Mouse (Mus musculus): ENCODE results near the gene Stpg2. TPM values are rescaled to one million over a fixed set of nuclear protein-coding genes. Genes with fewer than 3 reads are reported as not detected.
"Not testable (repeated sequence)": the region's sequence is repeated elsewhere in the genome, so short reads cannot be mapped to it uniquely, and the experiment has no call there.

Gene Stpg2
- total and polyA plus RNA-seq, 2 experiments from 2014 or later, result 0.16 TPM; not detected in 1

- no peak overlapping the region for H3K27ac ChIP-seq (ENCODE audit: low read depth, low read length)
- no peak for ATAC-seq (ENCODE audit: low FRiP score)
Measured at GRCm38 (mm10) chr3:139226811-139227210, 21.3 kb downstream of the Stpg2 start.

DNA sequence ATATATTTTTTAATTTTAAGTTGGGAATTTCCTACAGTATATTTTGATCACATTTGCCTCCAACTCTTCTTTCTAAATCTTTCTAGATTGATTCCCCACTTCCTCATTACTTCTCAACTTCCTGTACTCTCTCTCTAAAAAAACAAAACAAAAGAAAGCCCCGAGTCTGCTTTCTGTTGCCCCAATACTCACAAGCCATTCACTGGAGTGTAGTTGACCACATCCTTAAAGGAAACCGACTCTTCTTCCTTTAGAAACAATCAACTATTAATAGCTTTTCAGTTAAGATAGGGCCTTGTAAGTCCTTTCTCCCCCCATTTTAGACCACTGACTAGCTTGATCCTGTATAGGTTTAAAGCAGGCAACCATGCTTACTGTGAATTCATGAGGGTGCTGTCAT is 39.7 kb downstream of the Stpg2 start:
- no peaks in the 10 kb centered on the region for H3K4me1 ChIP-seq (ENCODE audit: insufficient read depth, low read length)
- H3K36me3 ChIP-seq (ENCODE audit: insufficient read depth, low read length), result no peaks in the 10 kb centered on the region
- WGBS, result 88% methylated on average over 2 of the region's 2 CpGs
- H3K4me3 ChIP-seq (ENCODE audit: low read depth, low read length), result no peak overlapping the region
- TF ChIP-seq CTCF (IDR thresholded peaks at IDR 0.05), result no peak
- DNase-seq (ENCODE audit: low spot score) (no peak), ATAC-seq (ENCODE audit: low FRiP score) (no peak)
- no peaks in the 10 kb centered on the region for H3K27me3 ChIP-seq (ENCODE audit: insufficient read depth, low read length)
- H3K9me3 ChIP-seq (ENCODE audit: low read length), result no peaks in the 10 kb centered on the region
- no peak overlapping the region for H3K9ac ChIP-seq (replicated peaks; ENCODE audit: low read length, poor library complexity, severe bottlenecking)
- no peak overlapping the region for H3K27ac ChIP-seq (ENCODE audit: low read depth, low read length)
- H3K4me2 ChIP-seq (ENCODE audit: low read depth, low read length, poor library complexity, severe bottlenecking), result no peak overlapping the region

More at GRCm38 (mm10) chr3:139226811-139227210, 21.3 kb downstream of the Stpg2 start:
- Histone ChIP-seq H3K4me1 (ENCODE audit: insufficient read depth, low read length) (no peaks in the 10 kb centered on the region), H3K36me3 (ENCODE audit: insufficient read depth, low read length) (no peaks in the 10 kb centered on the region), H3K4me2 (ENCODE audit: low read depth, low read length, poor library complexity, severe bottlenecking) (no peak overlapping the region), H3K27me3 (ENCODE audit: insufficient read depth, low read length) (no peaks in the 10 kb centered on the region), H3K4me3 (ENCODE audit: low read depth, low read length) (no peak overlapping the region), H3K9me3 (ENCODE audit: low read length) (no peaks in the 10 kb centered on the region), H3K9ac (replicated peaks; ENCODE audit: low read length, poor library complexity, severe bottlenecking) (no peak overlapping the region)
- TF ChIP-seq CTCF (IDR thresholded peaks at IDR 0.05), result no peak
- 73% methylated on average over 4 of the region's 4 CpGs for WGBS
- DNase-seq (ENCODE audit: low spot score), result no peak

GRCm38 (mm10) chr3:139246508-139246907 is 41.0 kb downstream of the Stpg2 start:
- H3K36me3 ChIP-seq (ENCODE audit: insufficient read depth, low read length), result no peaks in the 10 kb centered on the region
- H3K9me3 ChIP-seq (ENCODE audit: low read length), result no peaks in the 10 kb centered on the region
- DNase-seq (ENCODE audit: low spot score) (no peak), ATAC-seq (ENCODE audit: low FRiP score) (no peak)
- H3K9ac ChIP-seq (replicated peaks; ENCODE audit: low read length, poor library complexity, severe bottlenecking), result no peak overlapping the region
- H3K4me1 ChIP-seq (ENCODE audit: insufficient read depth, low read length), result no peaks in the 10 kb centered on the region
- no peak overlapping the region for H3K4me2 ChIP-seq (ENCODE audit: low read depth, low read length, poor library complexity, severe bottlenecking)
- 50% methylated on average over 4 of the region's 4 CpGs for WGBS
- no peak overlapping the region for H3K27ac ChIP-seq (ENCODE audit: low read depth, low read length)
- no peaks in the 10 kb centered on the region for H3K27me3 ChIP-seq (ENCODE audit: insufficient read depth, low read length)
- H3K4me3 ChIP-seq (ENCODE audit: low read depth, low read length), result no peak overlapping the region
- 0 out of 2 replicates have a peak, but pooled peaks have one; percentile 2 for TF ChIP-seq CTCF (IDR thresholded peaks at IDR 0.05)

GRCm38 (mm10) chr3:139262359-139262758 is 56.9 kb downstream of the Stpg2 start:
- H3K9me3 ChIP-seq (ENCODE audit: low read length); H3K4me2 ChIP-seq (ENCODE audit: low read depth, low read length, poor library complexity, severe bottlenecking); H3K4me1 ChIP-seq (ENCODE audit: insufficient read depth, low read length); H3K4me3 ChIP-seq (ENCODE audit: low read depth, low read length); H3K36me3 ChIP-seq (ENCODE audit: insufficient read depth, low read length); H3K27me3 ChIP-seq (ENCODE audit: insufficient read depth, low read length); H3K9ac ChIP-seq (replicated peaks; ENCODE audit: low read length, poor library complexity, severe bottlenecking); ATAC-seq (ENCODE audit: low FRiP score); H3K27ac ChIP-seq (ENCODE audit: low read depth, low read length); DNase-seq (ENCODE audit: low spot score): not testable (repeated sequence)
- WGBS, result 93% methylated on average over 4 of the region's 4 CpGs

DNA sequence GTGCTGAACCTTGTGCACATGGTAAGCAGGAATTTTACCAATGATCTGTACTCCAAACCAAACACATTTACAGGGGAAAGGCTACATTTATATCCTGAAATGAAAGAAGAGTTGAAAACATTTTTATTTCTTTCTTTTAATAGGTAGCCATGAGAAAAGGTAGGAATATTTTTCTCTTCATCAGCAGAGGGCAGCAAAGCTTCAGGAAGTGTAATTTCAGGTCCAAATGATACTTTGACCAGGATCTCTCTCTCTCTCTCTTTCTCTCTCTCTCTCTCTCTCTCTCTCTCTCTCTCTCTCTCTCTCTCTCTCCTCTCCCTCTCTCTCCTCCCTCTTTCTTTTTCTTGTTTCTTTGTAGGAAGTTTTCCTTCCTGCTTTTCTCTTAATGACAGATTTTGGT is 92.4 kb downstream of the Stpg2 start:
- Histone ChIP-seq H3K27me3 (ENCODE audit: insufficient read depth, low read length) (no peaks in the 10 kb centered on the region), H3K9me3 (ENCODE audit: low read length) (no peaks in the 10 kb centered on the region), H3K9ac (replicated peaks; ENCODE audit: low read length, poor library complexity, severe bottlenecking) (no peak overlapping the region), H3K4me1 (ENCODE audit: insufficient read depth, low read length) (no peaks in the 10 kb centered on the region), H3K36me3 (ENCODE audit: insufficient read depth, low read length) (no peaks in the 10 kb centered on the region), H3K27ac (ENCODE audit: low read depth, low read length) (no peak overlapping the region), H3K4me2 (ENCODE audit: low read depth, low read length, poor library complexity, severe bottlenecking) (no peak overlapping the region), H3K4me3 (ENCODE audit: low read depth, low read length) (no peak overlapping the region)
- peak; percentile 81 for TF ChIP-seq CTCF (IDR thresholded peaks at IDR 0.05)
- ATAC-seq (ENCODE audit: low FRiP score) (no peak), DNase-seq (ENCODE audit: low spot score) (peak; percentile 73)

GRCm38 (mm10) chr3:139308078-139308809 is 102.8 kb downstream of the Stpg2 start:
- TF ChIP-seq CTCF (IDR thresholded peaks at IDR 0.05), result no peak
- H3K4me1 ChIP-seq (ENCODE audit: insufficient read depth, low read length), result no peaks in the 10 kb centered on the region
- no peaks in the 10 kb centered on the region for H3K9me3 ChIP-seq (ENCODE audit: low read length)
- no peaks in the 10 kb centered on the region for H3K27me3 ChIP-seq (ENCODE audit: insufficient read depth, low read length)
- no peak overlapping the region for H3K27ac ChIP-seq (ENCODE audit: low read depth, low read length)
- ATAC-seq (ENCODE audit: low FRiP score) (no peak; the same call in 1 of the 2 replicates), DNase-seq (ENCODE audit: low spot score) (no peak)
- no peaks in the 10 kb centered on the region for H3K36me3 ChIP-seq (ENCODE audit: insufficient read depth, low read length)
- no peak overlapping the region for H3K4me3 ChIP-seq (ENCODE audit: low read depth, low read length)
- no peak overlapping the region for H3K9ac ChIP-seq (replicated peaks; ENCODE audit: low read length, poor library complexity, severe bottlenecking)
- WGBS, result 54% methylated on average over 7 of the region's 7 CpGs
- no peak overlapping the region for H3K4me2 ChIP-seq (ENCODE audit: low read depth, low read length, poor library complexity, severe bottlenecking)
